Mouse (Mus musculus): Measurements from ENCODE around the gene Clic3.

Clic3 gene

GRCm38 (mm10) chr2:25442682-25443081, 14.0 kb upstream of the Clic3 start:
- DNase-seq (ENCODE audit: low read depth) = no peak

GRCm38 (mm10) chr2:25450853-25451647, 5.6 kb upstream of the Clic3 start:
- peak; percentile 39 for DNase-seq (ENCODE audit: low read depth)

- DNase-seq (ENCODE audit: low read depth) = no peak
These were observed 3.7 kb upstream of the Clic3 start for GRCm38 (mm10) chr2:25452951-25453350.

- DNase-seq (ENCODE audit: low read depth) = no peak
These were observed 621 bp downstream of the Clic3 start for GRCm38 (mm10) chr2:25457022-25457896.

DNA sequence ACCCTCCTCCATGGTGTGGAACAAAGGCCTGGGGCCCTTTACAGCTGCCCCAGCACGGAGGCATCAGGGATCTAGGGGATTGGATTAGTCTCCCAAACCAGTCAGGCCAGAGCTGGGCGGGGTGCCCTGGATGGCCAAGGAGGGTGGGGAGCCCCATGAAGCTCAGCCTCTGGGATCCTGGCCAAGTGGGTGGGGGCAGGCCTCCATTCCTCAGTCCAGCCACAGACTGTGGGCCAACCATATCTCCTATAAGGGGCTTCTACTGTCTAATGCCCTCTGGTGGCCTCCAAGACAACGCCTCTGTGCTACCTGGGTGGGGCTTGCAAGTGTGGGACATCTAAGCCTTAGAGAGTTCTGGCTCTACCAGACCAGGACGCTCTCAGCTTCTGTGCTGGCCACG, 2.3 kb downstream of the Clic3 start:
- peak; percentile 80 for DNase-seq (ENCODE audit: low read depth)

- peak; percentile 65 for DNase-seq (ENCODE audit: low read depth)
These were observed 3.5 kb downstream of the Clic3 start for GRCm38 (mm10) chr2:25460135-25460534.

DNA sequence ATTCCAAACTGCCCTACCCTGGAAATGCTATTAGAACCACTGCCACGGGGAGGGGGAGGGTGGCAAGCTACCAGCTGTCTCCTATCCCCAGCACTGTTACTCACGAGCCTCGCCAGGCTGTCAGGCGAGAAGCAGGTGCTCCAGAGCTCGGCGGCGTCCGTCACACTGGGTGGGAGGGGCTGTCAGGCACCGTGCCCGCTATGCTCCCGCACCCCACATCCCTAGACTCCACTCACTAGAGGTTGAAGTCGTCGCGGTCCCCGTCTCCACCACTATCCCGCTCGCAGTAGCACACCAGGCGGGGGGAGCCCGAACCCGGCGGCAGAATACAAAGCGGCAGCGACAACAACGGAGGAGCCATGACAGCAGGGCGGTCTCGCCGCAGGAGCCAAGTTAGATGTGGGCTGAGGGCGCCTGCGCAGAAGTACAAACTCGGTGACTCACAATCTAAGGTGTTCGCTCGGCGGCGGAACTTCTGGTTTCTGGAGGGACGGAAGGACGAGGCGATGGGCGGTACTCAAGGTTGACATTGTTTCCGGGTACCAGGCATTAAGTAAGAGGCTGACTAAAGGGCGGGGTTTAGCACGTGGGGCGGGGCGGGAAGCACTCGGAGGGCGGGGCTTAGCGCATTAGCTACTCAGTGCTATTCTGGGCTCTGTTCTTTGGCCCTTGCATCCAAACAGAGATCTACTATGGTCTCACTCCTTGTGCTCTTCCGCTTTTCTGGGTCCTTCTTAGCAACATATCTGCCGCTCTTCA, 4.1 kb downstream of the Clic3 start, which contains the start of gene Paxx:
TSS of gene Paxx (minus strand) at position 544 of the 759 bp plus-strand sequence.
- peak; percentile 98 for DNase-seq (ENCODE audit: low read depth)

DNA sequence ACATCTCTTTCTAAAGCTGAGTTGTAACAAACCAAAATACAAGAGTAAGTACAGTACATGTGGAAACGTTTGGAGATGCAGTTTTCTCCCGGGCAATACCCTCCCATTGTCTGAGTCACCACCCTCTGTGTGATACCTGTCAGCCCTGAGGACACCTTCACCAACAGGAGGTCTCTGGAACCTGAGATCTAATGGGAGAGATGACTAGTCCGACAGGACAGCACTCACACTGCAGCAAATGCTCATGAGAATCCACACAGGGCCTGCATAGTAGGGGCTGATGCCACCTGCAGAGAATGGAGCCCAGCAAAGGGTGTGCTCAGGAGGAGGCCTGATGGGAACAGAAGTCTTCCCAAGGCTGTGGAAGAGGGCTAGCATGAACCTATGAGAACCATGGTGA, 4.8 kb downstream of the Clic3 start:
- no peak for DNase-seq (ENCODE audit: low read depth)

- no peak for DNase-seq (ENCODE audit: low read depth)
These were observed 7.0 kb downstream of the Clic3 start for GRCm38 (mm10) chr2:25463630-25464029.

DNA sequence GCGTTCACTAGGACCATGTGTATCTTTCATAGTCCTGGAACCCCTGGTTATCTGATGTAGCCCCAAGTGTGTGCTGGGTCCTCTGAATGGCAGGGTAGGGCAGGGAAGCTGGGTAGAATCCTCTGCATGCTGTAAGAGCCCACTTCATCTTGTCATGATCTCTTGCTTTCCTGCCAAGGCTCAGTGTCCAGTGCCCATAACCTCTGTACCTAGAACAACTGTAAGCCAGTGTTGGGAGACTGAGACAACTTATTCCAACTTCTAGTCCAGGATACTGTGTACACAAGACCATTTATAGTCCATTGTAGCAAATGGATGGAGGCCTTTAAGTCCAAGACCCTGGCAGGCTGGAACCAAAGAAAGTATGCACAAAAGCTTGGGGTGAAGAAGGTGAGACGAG, 8.6 kb downstream of the Clic3 start:
- DNase-seq (ENCODE audit: low read depth) = no peak

DNA sequence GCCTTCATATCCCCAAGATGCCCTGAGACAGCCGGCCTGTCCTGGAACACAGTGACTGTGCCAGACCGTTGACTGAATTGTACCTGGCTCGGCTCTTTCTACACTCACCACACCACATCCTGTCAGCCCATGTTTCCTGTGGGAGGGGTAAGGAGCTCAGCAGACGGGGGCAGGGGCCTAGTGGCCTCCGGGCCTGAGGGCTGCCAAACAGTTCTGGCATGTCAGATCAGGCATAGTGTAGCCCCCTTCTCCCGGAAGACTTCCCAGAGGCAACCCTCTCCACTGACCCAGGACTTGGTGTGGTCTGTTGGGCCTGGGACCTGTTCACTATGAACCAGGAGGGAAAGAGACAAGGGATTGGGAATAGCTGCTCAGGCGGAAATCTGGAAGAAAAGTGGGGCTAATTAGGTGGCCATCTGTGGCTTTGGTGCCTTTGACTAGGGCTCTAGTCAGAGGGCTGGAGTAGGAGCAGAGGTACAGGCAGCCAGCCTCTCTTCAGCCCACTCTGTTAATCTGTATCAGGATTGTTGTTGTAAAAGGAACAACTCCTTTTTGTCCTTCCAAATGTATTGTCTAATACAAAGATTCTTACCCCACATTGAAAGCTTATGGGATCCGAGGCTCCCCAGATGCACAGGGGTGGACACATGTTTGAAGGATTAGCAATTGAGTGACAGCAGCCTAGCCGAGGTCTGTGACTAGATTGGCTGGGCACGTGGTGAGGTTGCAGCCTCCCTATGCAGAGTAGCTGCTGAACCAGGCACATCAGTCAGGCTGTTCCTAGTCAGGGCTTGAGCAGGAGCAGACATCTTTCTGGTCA, 9.4 kb downstream of the Clic3 start:
- peak; percentile 34 for DNase-seq (ENCODE audit: low read depth)

- no peak for DNase-seq (ENCODE audit: low read depth)
These were observed 11.1 kb downstream of the Clic3 start for GRCm38 (mm10) chr2:25467606-25468303.

DNA sequence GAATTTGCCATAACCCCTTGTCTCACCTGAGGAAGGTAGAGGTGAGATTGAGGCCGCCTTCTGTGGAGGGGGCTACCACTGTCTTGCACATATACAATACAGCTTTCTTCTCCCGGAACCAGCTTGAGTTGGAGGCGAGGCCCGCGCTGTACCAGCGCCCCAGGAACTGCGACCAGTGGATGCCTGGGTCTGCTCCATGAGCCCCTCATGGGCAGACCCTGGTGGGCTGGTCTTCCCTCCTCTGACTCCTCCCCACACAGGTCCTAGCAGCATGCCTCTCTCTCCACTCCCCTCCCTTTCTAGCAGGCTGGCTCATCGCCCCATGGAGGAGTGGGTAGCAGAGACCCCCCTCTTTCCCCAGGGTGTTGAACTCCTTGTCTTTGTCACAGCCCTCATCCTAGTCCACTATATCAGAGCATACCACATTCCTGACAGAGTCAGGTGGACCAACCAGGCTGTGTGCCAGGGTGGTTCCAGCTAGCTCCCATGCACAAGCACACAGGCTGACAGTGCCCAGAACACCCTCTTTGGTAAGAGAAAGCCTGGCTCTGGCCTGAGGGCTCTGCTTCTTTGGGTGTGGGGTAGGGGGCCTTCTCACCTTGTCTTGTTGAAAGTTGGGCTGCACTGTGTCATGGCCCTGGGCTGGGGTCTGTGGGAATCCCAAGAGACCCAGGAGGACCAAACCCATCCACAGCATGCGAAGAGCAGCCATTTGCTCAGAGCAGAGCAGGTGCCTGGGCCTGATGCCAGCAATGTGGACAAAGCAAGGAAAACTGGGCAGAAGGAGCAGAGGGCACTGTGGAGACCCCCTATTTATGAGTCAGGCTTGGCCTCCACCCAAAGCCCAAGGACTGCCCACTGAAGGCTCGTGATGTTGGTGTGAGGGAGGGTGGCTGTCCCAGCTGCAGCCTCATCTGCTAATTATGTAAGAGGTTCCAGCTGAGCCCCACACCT, 12.6 kb downstream of the Clic3 start:
- peak; percentile 47 for DNase-seq (ENCODE audit: low read depth)

DNA sequence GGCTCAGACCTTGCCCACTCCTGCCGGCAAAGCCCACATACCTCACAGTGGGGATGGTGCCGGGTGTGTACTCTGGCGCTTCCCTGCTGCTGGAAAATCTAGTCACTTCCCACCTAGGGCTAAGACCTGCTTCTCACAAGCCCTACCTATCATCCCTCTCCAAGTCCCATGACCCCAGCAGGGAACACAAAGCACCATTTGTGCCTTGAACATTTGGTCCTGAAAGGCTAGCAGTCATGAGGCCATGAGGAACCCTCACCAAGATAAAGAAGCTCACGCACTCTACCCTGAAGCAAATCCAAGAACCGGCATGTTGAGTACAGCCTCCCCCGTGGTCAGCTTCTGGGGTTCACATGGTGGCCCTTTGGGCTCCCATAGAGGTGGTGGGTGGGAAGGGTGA, 13.3 kb downstream of the Clic3 start, which contains the start of gene Ptgds:
TSS of gene Ptgds (minus strand) at position 78 of the 400 bp plus-strand sequence.
- no peak for DNase-seq (ENCODE audit: low read depth)

DNA sequence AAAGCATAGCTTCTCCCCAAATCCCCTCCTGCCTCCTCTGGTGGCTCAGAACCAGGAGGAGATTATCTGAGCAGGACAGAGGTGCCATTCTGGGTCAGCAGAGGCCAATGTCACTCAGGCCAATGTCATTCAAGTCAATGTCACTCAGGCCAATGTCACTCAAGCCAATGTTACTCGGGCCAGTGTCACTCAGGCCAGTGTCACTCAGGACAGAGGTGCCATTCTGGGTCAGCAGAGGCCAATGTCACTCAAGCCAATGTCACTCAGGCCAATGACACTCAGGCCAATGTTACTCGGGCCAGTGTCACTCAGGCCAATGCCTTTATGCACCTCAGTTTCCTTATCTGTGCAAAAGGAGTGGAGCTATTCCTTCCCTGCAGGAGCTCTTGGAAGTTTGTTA, 15.9 kb downstream of the Clic3 start:
- DNase-seq (ENCODE audit: low read depth) = no peak

- no peak for DNase-seq (ENCODE audit: low read depth)
These were observed 20.9 kb downstream of the Clic3 start for GRCm38 (mm10) chr2:25477541-25477940.

DNA sequence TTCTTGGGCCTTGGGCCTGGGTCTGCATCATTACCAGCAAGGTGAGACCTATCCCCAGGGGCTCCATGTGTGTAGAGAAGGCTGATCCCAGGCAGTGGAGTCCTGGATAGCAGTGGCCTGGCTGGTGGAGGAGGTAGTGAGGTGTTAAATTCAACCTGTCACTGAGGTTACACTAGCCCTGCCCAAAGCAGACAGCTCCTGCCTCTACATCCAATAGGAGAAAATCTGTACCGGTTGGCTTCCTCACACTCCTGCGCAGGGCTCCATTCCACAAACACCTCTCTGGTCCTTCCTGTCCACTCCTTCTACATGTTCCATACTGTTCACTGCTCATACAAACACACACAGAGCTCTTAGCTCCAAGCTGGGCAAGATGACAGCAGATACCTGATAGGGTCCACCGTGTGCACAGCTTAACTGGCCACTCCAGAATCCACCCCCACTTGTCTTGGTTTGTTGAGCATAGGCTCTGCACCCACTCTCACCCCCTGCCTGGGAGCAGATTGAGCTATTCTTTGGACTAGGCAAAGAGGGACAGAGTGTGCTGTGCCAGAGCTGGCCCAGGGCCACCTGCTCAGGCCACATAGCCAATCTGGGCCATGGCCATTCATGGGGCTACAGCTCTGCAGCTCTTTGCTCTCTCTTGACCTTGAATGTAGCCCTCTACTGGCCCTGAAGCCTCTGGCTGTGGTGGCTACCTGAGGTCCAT, 21.5 kb downstream of the Clic3 start:
- DNase-seq (ENCODE audit: low read depth) = no peak

DNA sequence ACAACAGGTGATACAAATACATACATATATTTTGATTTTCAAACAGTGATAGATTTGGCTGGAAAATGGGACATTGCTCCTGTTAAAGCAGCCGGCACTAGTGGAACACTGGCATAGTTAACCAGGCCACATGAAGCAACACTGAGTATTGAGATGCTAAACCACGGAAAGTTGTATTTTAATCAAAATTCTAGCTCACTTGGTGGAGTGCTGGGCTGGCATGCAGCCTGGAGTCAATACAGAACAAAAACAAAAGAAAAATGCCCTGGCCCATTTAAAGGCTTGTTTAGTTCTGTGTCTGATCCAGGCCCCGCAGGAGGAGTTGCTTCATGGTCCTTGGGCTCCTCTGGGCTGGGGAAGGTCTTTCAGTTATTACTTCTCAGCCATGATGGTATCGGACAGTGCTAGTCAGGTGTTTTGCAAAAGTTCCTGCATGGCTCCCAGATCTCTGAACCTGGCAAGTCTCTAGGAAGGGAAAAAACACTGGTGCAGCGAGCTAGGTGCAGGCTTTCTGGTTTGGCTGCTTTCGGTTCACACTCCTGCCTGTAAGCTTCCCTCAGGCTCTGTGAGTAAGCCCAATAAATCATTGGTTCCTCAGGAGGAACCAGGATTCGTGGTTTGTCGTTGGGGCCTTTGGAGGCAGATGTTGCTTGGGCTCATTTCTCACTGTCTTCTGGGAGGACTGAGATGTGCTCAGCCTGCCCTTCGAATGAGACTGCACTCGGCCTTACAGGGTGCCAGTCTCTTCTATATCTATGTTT, 23.1 kb downstream of the Clic3 start:
- peak; percentile 55 for DNase-seq (ENCODE audit: low read depth)
